Mouse (Mus musculus): ENCODE measurements around the gene Zp1. TPM values are rescaled to one million over a fixed set of nuclear protein-coding genes. Genes with fewer than 3 reads are reported as not detected.

Gene Zp1
- polyA plus RNA-seq (2014; fragmentation: Nextera tagmentation; extraction: Ambion mirVana), result not detected in 2 replicates

GRCm38 (mm10) chr19:10920532-10920931 lies at the start of gene Zp1:
TSS of gene Zp1 (minus strand) at chr19:10920632.
- Histone ChIP-seq H3K27ac (replicated peaks; ENCODE audit: low read depth, low read length) (no peak within 1 kb of the TSS), H3K4me3 (ENCODE audit: low read depth, low read length) (no peak within 1 kb of the TSS), H3K4me2 (ENCODE audit: low read depth, severe bottlenecking) (no peak within 1 kb of the TSS), H3K9ac (ENCODE audit: low read length) (no peak within 1 kb of the TSS), H3K9me3 (ENCODE audit: control insufficient read depth, low read length) (no peaks in the 10 kb centered on the region), H3K4me1 (ENCODE audit: control insufficient read depth, insufficient read depth, low read length) (no peaks in the 10 kb centered on the region), H3K36me3 (ENCODE audit: control insufficient read depth, insufficient read depth, low read length) (no peaks in the 10 kb centered on the region), H3K27me3 (ENCODE audit: control insufficient read depth, insufficient read depth, low read length) (no peaks in the 10 kb centered on the region)
- 78% methylated on average over 2 of the region's 2 CpGs for WGBS
- DNase-seq (ENCODE audit: low spot score), result no peak
- no peak for ATAC-seq (ENCODE audit: insufficient number of reproducible peaks, low FRiP score, low TSS enrichment, low read depth)

DNA sequence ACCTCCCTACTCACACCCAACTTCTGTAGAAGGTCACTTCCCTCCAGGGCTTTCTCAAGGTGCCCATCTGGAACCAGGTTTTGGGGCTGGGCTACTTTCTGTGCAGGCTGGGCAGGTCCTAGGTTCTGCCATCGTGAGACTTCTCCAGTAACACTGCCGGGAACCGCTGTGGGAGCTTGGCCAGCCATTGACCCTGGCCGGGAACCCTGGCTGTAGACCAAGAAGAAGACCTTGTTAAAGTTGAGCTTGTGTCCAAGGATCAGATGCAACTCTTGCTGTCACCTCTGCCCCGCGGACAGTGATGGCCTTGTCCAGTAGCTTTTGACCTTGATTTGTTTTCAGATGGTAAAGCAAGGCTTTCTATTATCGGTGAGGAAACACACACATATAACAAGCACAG lies 48.1 kb upstream of the Zp1 start:
- DNase-seq (ENCODE audit: low spot score) (no peak), ATAC-seq (ENCODE audit: insufficient number of reproducible peaks, low FRiP score, low TSS enrichment, low read depth) (no peak)
- H3K9ac ChIP-seq (ENCODE audit: low read length), result no peak overlapping the region
- 0 out of 2 replicates have a peak, but pooled peaks cover 3% of the 10 kb centered on the region for H3K9me3 ChIP-seq (ENCODE audit: control insufficient read depth, low read length)
- H3K4me3 ChIP-seq (ENCODE audit: low read depth, low read length), result no peak overlapping the region
- H3K27me3 ChIP-seq (ENCODE audit: control insufficient read depth, insufficient read depth, low read length), result no peaks in the 10 kb centered on the region
- no peak overlapping the region for H3K4me2 ChIP-seq (ENCODE audit: low read depth, severe bottlenecking)
- 95% methylated on average over 7 of the region's 7 CpGs for WGBS
- no peaks in the 10 kb centered on the region for H3K36me3 ChIP-seq (ENCODE audit: control insufficient read depth, insufficient read depth, low read length)
- H3K27ac ChIP-seq (replicated peaks; ENCODE audit: low read depth, low read length), result no peak overlapping the region
- H3K4me1 ChIP-seq (ENCODE audit: control insufficient read depth, insufficient read depth, low read length), result no peaks in the 10 kb centered on the region

GRCm38 (mm10) chr19:10965721-10966120 lies 45.3 kb upstream of the Zp1 start:
- Histone ChIP-seq H3K27me3 (ENCODE audit: control insufficient read depth, insufficient read depth, low read length) (no peaks in the 10 kb centered on the region), H3K4me3 (ENCODE audit: low read depth, low read length) (no peak overlapping the region), H3K36me3 (ENCODE audit: control insufficient read depth, insufficient read depth, low read length) (no peaks in the 10 kb centered on the region), H3K27ac (replicated peaks; ENCODE audit: low read depth, low read length) (no peak overlapping the region), H3K9ac (ENCODE audit: low read length) (no peak overlapping the region), H3K9me3 (ENCODE audit: control insufficient read depth, low read length) (0 out of 2 replicates have a peak, but pooled peaks cover 3% of the 10 kb centered on the region), H3K4me1 (ENCODE audit: control insufficient read depth, insufficient read depth, low read length) (no peaks in the 10 kb centered on the region), H3K4me2 (ENCODE audit: low read depth, severe bottlenecking) (no peak overlapping the region)
- no peak for ATAC-seq (ENCODE audit: insufficient number of reproducible peaks, low FRiP score, low TSS enrichment, low read depth)
- WGBS, result 88% methylated on average over 7 of the region's 7 CpGs
- DNase-seq (ENCODE audit: low spot score), result no peak

DNA sequence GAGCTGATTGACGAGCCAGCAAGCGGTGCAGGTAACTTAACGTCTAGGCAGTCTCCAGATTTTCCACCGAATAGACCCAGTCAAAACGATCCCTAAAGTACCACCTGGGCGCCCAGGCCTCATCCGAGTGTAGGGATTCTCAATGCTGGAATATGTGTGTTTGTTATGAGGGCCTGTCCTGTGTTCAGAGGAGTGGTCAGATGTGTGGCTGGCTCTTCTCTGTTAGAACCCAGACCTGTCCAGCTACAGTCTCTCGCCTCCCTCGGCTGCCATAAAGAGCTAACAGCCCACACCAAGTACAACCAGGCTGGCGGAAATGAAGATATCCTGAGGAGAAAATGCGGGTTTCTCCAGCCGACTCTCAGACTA lies 39.5 kb upstream of the Zp1 start:
- no peaks in the 10 kb centered on the region for H3K9me3 ChIP-seq (ENCODE audit: control insufficient read depth, low read length)
- H3K4me3 ChIP-seq (ENCODE audit: low read depth, low read length), result no peak overlapping the region
- DNase-seq (ENCODE audit: low spot score), result no peak
- no peaks in the 10 kb centered on the region for H3K27me3 ChIP-seq (ENCODE audit: control insufficient read depth, insufficient read depth, low read length)
- no peak overlapping the region for H3K9ac ChIP-seq (ENCODE audit: low read length)
- H3K36me3 ChIP-seq (ENCODE audit: control insufficient read depth, insufficient read depth, low read length), result no peaks in the 10 kb centered on the region
- H3K4me2 ChIP-seq (ENCODE audit: low read depth, severe bottlenecking), result no peak overlapping the region
- no peaks in the 10 kb centered on the region for H3K4me1 ChIP-seq (ENCODE audit: control insufficient read depth, insufficient read depth, low read length)
- peak; percentile 6; the same call in 1 of the 2 replicates for ATAC-seq (ENCODE audit: insufficient number of reproducible peaks, low FRiP score, low TSS enrichment, low read depth)
- 47% methylated on average over 12 of the region's 12 CpGs for WGBS
- no peak overlapping the region for H3K27ac ChIP-seq (replicated peaks; ENCODE audit: low read depth, low read length)

GRCm38 (mm10) chr19:10959085-10959977 lies 38.9 kb upstream of the Zp1 start:
- Histone ChIP-seq H3K4me3 (ENCODE audit: low read depth, low read length) (no peak overlapping the region), H3K4me2 (ENCODE audit: low read depth, severe bottlenecking) (no peak overlapping the region), H3K9ac (ENCODE audit: low read length) (no peak overlapping the region), H3K27ac (replicated peaks; ENCODE audit: low read depth, low read length) (no peak overlapping the region), H3K4me1 (ENCODE audit: control insufficient read depth, insufficient read depth, low read length) (no peaks in the 10 kb centered on the region), H3K27me3 (ENCODE audit: control insufficient read depth, insufficient read depth, low read length) (no peaks in the 10 kb centered on the region), H3K36me3 (ENCODE audit: control insufficient read depth, insufficient read depth, low read length) (no peaks in the 10 kb centered on the region), H3K9me3 (ENCODE audit: control insufficient read depth, low read length) (no peaks in the 10 kb centered on the region)
- peak; percentile 58 for DNase-seq (ENCODE audit: low spot score)
- 34% methylated on average over 11 of the region's 11 CpGs for WGBS
- ATAC-seq (ENCODE audit: insufficient number of reproducible peaks, low FRiP score, low TSS enrichment, low read depth), result peak; percentile 62; the same call in 1 of the 2 replicates

DNA sequence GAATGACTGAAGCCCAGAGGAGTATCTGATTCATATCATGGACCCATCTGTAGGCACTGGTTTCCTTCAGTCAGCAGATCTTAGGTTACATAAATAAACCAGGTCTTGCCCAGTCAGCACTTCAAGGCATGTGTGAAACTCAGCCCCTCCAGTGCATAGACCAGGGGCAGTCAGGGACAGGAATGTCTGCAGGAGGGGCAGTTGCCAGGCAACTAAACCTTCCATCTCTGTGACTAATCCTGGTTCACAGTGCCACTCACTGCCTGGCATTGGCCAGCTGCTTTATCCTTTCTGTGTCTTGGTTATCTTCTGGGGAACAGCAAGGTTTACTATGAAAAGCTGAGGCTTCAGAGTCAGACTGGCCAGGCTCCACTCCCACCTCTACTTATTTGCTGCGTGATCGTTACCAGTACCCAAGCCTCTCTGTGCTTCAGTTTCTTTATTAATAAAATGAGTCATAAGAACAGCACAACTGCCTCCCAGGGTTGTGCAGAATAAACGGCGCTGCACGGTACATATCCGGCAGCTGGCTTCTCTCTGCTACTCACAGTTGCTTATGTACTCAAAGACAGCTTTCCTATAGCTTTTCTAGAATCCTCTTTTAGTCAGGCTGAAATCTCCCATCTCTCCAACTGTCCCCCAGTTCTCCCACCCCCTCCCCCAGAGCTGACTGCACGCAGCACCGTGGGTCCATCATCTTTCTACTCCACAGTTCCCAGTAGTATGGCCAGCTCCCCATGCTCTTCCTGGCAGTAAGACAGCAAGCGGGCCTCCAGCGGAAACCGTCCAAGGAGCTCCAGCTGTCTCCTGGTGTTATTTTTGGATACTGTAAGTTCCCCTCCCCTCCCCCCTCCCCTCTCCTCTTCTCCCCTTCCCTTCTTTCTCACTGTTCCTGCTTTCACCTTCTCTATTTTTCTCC lies 31.8 kb upstream of the Zp1 start:
- Histone ChIP-seq H3K4me1 (ENCODE audit: control insufficient read depth, insufficient read depth, low read length) (peaks cover 9% of the 10 kb centered on the region), H3K36me3 (ENCODE audit: control insufficient read depth, insufficient read depth, low read length) (no peaks in the 10 kb centered on the region), H3K27ac (replicated peaks; ENCODE audit: low read depth, low read length) (no peak overlapping the region), H3K4me3 (ENCODE audit: low read depth, low read length) (no peak overlapping the region), H3K9me3 (ENCODE audit: control insufficient read depth, low read length) (no peaks in the 10 kb centered on the region), H3K4me2 (ENCODE audit: low read depth, severe bottlenecking) (no peak overlapping the region), H3K27me3 (ENCODE audit: control insufficient read depth, insufficient read depth, low read length) (no peaks in the 10 kb centered on the region), H3K9ac (ENCODE audit: low read length) (no peak overlapping the region)
- DNase-seq (ENCODE audit: low spot score), result no peak
- WGBS, result 71% methylated on average over 11 of the region's 11 CpGs
- ATAC-seq (ENCODE audit: insufficient number of reproducible peaks, low FRiP score, low TSS enrichment, low read depth), result no peak

GRCm38 (mm10) chr19:10949558-10949957 lies 29.1 kb upstream of the Zp1 start:
- peak overlapping the region; percentile 71 for H3K4me3 ChIP-seq (ENCODE audit: low read depth, low read length)
- 41% methylated on average over 9 of the region's 9 CpGs for WGBS

GRCm38 (mm10) chr19:10949112-10949511 lies 28.7 kb upstream of the Zp1 start, which contains the start of gene Ccdc86:
TSS of gene Ccdc86 (minus strand) at chr19:10949266.
- Histone ChIP-seq H3K27ac (replicated peaks; ENCODE audit: low read depth, low read length) (no peak within 1 kb of the TSS), H3K4me1 (ENCODE audit: control insufficient read depth, insufficient read depth, low read length) (peaks cover 12% of the 10 kb centered on the region), H3K27me3 (ENCODE audit: control insufficient read depth, insufficient read depth, low read length) (no peaks in the 10 kb centered on the region), H3K4me2 (ENCODE audit: low read depth, severe bottlenecking) (peak within 1 kb of the TSS; percentile 100), H3K4me3 (ENCODE audit: low read depth, low read length) (peak within 1 kb of the TSS; percentile 71), H3K36me3 (ENCODE audit: control insufficient read depth, insufficient read depth, low read length) (peaks cover 10% of the 10 kb centered on the region), H3K9ac (ENCODE audit: low read length) (peak within 1 kb of the TSS; percentile 81), H3K9me3 (ENCODE audit: control insufficient read depth, low read length) (no peaks in the 10 kb centered on the region)
- peak; percentile 97 for ATAC-seq (ENCODE audit: insufficient number of reproducible peaks, low FRiP score, low TSS enrichment, low read depth)
- DNase-seq (ENCODE audit: low spot score), result peak; percentile 99
- under 1% methylated on average over 30 of the region's 30 CpGs for WGBS

More at GRCm38 (mm10) chr19:10949558-10949957, 29.1 kb upstream of the Zp1 start:
- Histone ChIP-seq H3K4me1 (ENCODE audit: control insufficient read depth, insufficient read depth, low read length) (peaks cover 12% of the 10 kb centered on the region), H3K9ac (ENCODE audit: low read length) (peak overlapping the region; percentile 17; the same call in 1 of the 2 replicates), H3K27ac (replicated peaks; ENCODE audit: low read depth, low read length) (no peak overlapping the region), H3K4me2 (ENCODE audit: low read depth, severe bottlenecking) (peak overlapping the region; percentile 100), H3K9me3 (ENCODE audit: control insufficient read depth, low read length) (no peaks in the 10 kb centered on the region), H3K36me3 (ENCODE audit: control insufficient read depth, insufficient read depth, low read length) (peaks cover 6% of the 10 kb centered on the region), H3K27me3 (ENCODE audit: control insufficient read depth, insufficient read depth, low read length) (no peaks in the 10 kb centered on the region)
- no peak for ATAC-seq (ENCODE audit: insufficient number of reproducible peaks, low FRiP score, low TSS enrichment, low read depth)
- DNase-seq (ENCODE audit: low spot score), result no peak
